In genomic region chr2:163686233-163686632, GRCm38 (mm10) we compare ENCODE assay signal across 8 mouse cellular contexts. TPM values are rescaled to one million over a fixed set of nuclear protein-coding genes. Genes with fewer than 3 reads are reported as not detected.
DNase-seq lines count a peak whose midpoint lies in the region; ATAC-seq and TF ChIP-seq lines count a peak whose summit lies in the region.
"Had no signal": no experiment of that assay in that cellular context is flagged by ENCODE, and none has a peak within 500 bp of the region (broad histone marks: within the 10 kb centered on the region; RNA-seq: fewer than 3 reads in every experiment).

No protein-coding gene starts in this region.

- no peak for TF ChIP-seq CTCF in heart, postnatal 0 days (IDR thresholded peaks at IDR 0.05; ENCODE audit: low read depth)
- TF ChIP-seq CTCF in midbrain, postnatal 0 days (IDR thresholded peaks at IDR 0.05): no peak
- no peak for TF ChIP-seq CTCF in stomach, postnatal 0 days (IDR thresholded peaks at IDR 0.05; ENCODE audit: low read depth)

- H3K4me1 ChIP-seq in heart, postnatal 0 days (ENCODE audit: control insufficient read depth, insufficient read depth): peaks cover 69% of the 10 kb centered on the region
- peaks cover 10% of the 10 kb centered on the region; the same call in 1 of the 2 replicates for H3K4me1 ChIP-seq in midbrain, postnatal 0 days (ENCODE audit: insufficient read depth, low read length)
- H3K4me1 ChIP-seq in midbrain, embryonic 16.5 days (ENCODE audit: control insufficient read depth, insufficient read depth, low read length): peaks cover 15% of the 10 kb centered on the region
- peaks cover 20% of the 10 kb centered on the region for H3K4me1 ChIP-seq in limb, embryonic 15.5 days
- peaks cover 14% of the 10 kb centered on the region for H3K4me1 ChIP-seq in stomach, postnatal 0 days (replicated peaks; ENCODE audit: control insufficient read depth, insufficient read depth)

- peak overlapping the region; percentile 58 for H3K9ac ChIP-seq in heart, postnatal 0 days (replicated peaks; ENCODE audit: low read depth, low read length)
- H3K9ac ChIP-seq in midbrain, postnatal 0 days (replicated peaks; ENCODE audit: low read length, poor library complexity, severe bottlenecking): no peak overlapping the region
- no peak overlapping the region for H3K9ac ChIP-seq in midbrain, embryonic 16.5 days (ENCODE audit: low read depth, low read length)
- no peak overlapping the region for H3K9ac ChIP-seq in limb, embryonic 15.5 days
- H3K9ac ChIP-seq in stomach, postnatal 0 days (ENCODE audit: low read length): 0 out of 2 replicates have a peak overlapping the region, but pooled peaks have one; percentile 18

- no peak for TF ChIP-seq EP300 in heart, postnatal 0 days (IDR thresholded peaks at IDR 0.05; ENCODE audit: low read depth)
- TF ChIP-seq EP300 in stomach, postnatal 0 days (optimal IDR thresholded peaks at IDR 0.05): no peak

- no peaks in the 10 kb centered on the region for H3K36me3 ChIP-seq in heart, postnatal 0 days (replicated peaks; ENCODE audit: control insufficient read depth, insufficient read depth, low read length)
- H3K36me3 ChIP-seq in midbrain, postnatal 0 days (ENCODE audit: insufficient read depth, low read length): no peaks in the 10 kb centered on the region
- H3K36me3 ChIP-seq in midbrain, embryonic 16.5 days (ENCODE audit: control insufficient read depth, insufficient read depth, low read length): no peaks in the 10 kb centered on the region
- H3K36me3 ChIP-seq in limb, embryonic 15.5 days: no peaks in the 10 kb centered on the region
- no peaks in the 10 kb centered on the region; the same call in 1 of the 2 replicates for H3K36me3 ChIP-seq in stomach, postnatal 0 days (ENCODE audit: control insufficient read depth, insufficient read depth, low read length)

- H3K27me3 ChIP-seq in heart, postnatal 0 days (ENCODE audit: control insufficient read depth, insufficient read depth, low read length): no peaks in the 10 kb centered on the region
- no peaks in the 10 kb centered on the region for H3K27me3 ChIP-seq in midbrain, postnatal 0 days (ENCODE audit: insufficient read depth, low read length)
- H3K27me3 ChIP-seq in midbrain, embryonic 16.5 days (ENCODE audit: control insufficient read depth, insufficient read depth, low read depth, low read length): no peaks in the 10 kb centered on the region
- no peaks in the 10 kb centered on the region for H3K27me3 ChIP-seq in limb, embryonic 15.5 days
- H3K27me3 ChIP-seq in stomach, postnatal 0 days (ENCODE audit: control insufficient read depth, insufficient read depth, low read length): no peaks in the 10 kb centered on the region

- no peaks in the 10 kb centered on the region for H3K9me3 ChIP-seq in heart, postnatal 0 days (replicated peaks; ENCODE audit: control insufficient read depth, low read length)
- H3K9me3 ChIP-seq in midbrain, postnatal 0 days (ENCODE audit: low read length): no peaks in the 10 kb centered on the region
- H3K9me3 ChIP-seq in midbrain, embryonic 16.5 days (replicated peaks; ENCODE audit: control insufficient read depth, low read length, poor library complexity, severe bottlenecking): no peaks in the 10 kb centered on the region
- no peaks in the 10 kb centered on the region for H3K9me3 ChIP-seq in limb, embryonic 15.5 days
- H3K9me3 ChIP-seq in stomach, postnatal 0 days (ENCODE audit: control insufficient read depth, low read length): no peaks in the 10 kb centered on the region

- H3K27ac ChIP-seq in heart, postnatal 0 days (ENCODE audit: low read depth): peak overlapping the region; percentile 98
- peak overlapping the region; percentile 4; the same call in 1 of the 2 replicates for H3K27ac ChIP-seq in midbrain, postnatal 0 days (ENCODE audit: low read depth, low read length)
- no peak overlapping the region for H3K27ac ChIP-seq in midbrain, embryonic 16.5 days (ENCODE audit: low read length)
- peak overlapping the region; percentile 75 for H3K27ac ChIP-seq in limb, embryonic 15.5 days
- peak overlapping the region; percentile 83 for H3K27ac ChIP-seq in stomach, postnatal 0 days (replicated peaks)

- 13% methylated on average over 5 of the region's 5 CpGs for WGBS in heart, postnatal 0 days
- 78% methylated on average over 5 of the region's 5 CpGs for WGBS in midbrain, postnatal 0 days
- 79% methylated on average over 5 of the region's 5 CpGs for WGBS in midbrain, embryonic 16.5 days
- 74% methylated on average over 5 of the region's 5 CpGs for WGBS in limb, embryonic 15.5 days
- WGBS in stomach, postnatal 0 days: 65% methylated on average over 5 of the region's 5 CpGs

- peak; percentile 51 for DNase-seq in heart, postnatal 0 days (ENCODE audit: low spot score)
- DNase-seq in heart, adult 8-10 months (ENCODE audit: low spot score): no peak
- DNase-seq in midbrain, postnatal 0 days (ENCODE audit: low spot score): no peak
- DNase-seq in stomach, postnatal 0 days (ENCODE audit: low spot score): no peak
- no peak for DNase-seq in kidney, postnatal 25 days
- DNase-seq: right cerebral cortex, postnatal 4 days had no signal

- no peak overlapping the region for H3K4me3 ChIP-seq in heart, postnatal 0 days (ENCODE audit: low read depth, low read length)
- H3K4me3 ChIP-seq in midbrain, postnatal 0 days (ENCODE audit: low read depth, low read length): no peak overlapping the region
- H3K4me3 ChIP-seq in midbrain, embryonic 16.5 days (ENCODE audit: low read depth, low read length): no peak overlapping the region
- no peak overlapping the region for H3K4me3 ChIP-seq in limb, embryonic 15.5 days
- H3K4me3 ChIP-seq in stomach, postnatal 0 days (ENCODE audit: low read depth, low read length): no peak overlapping the region

- ATAC-seq in heart, postnatal 0 days (ENCODE audit: insufficient read depth, low read depth): peak; percentile 21
- ATAC-seq in midbrain, postnatal 0 days (ENCODE audit: low FRiP score): no peak
- no peak for ATAC-seq in midbrain, embryonic 16.5 days
- no peak for ATAC-seq in limb, embryonic 15.5 days (ENCODE audit: insufficient number of reproducible peaks, low FRiP score, low TSS enrichment, low read depth)
- ATAC-seq in stomach, postnatal 0 days (ENCODE audit: low FRiP score, low TSS enrichment): no peak

- peak overlapping the region; percentile 36 for H3K4me2 ChIP-seq in heart, postnatal 0 days (ENCODE audit: low read depth, low read length)
- H3K4me2 ChIP-seq in midbrain, postnatal 0 days (ENCODE audit: low read depth, low read length, poor library complexity, severe bottlenecking): no peak overlapping the region
- H3K4me2 ChIP-seq in midbrain, embryonic 16.5 days (ENCODE audit: low read length): no peak overlapping the region
- no peak overlapping the region for H3K4me2 ChIP-seq in limb, embryonic 15.5 days
- H3K4me2 ChIP-seq in stomach, postnatal 0 days (replicated peaks; ENCODE audit: low read depth): 0 out of 2 replicates have a peak overlapping the region, but pooled peaks have one; percentile 29

RNA-seq across cellular contexts. Expression of gene Pkig, which starts 28.0 kb away (rescaled TPM):
- total RNA-seq in heart, postnatal 0 days (2014; rRNA removed; ENCODE audit: low replicate concordance): 363 and 431 TPM in 2 replicates
- polyA plus RNA-seq in heart, postnatal 0 days (2015; fragmentation: Nextera tagmentation; extraction: Ambion mirVana): 495 and 511 TPM in 2 replicates
- 100 to 1,000 TPM; 214 to 247 (median 224) TPM for total RNA-seq in heart, adult 8-10 months (2022)
- total RNA-seq in midbrain, postnatal 0 days (2014; rRNA removed): 90.5 and 102 TPM in 2 replicates
- polyA plus RNA-seq in midbrain, postnatal 0 days (2015; fragmentation: Nextera tagmentation; extraction: Ambion mirVana): 153 and 161 TPM in 2 replicates
- 134 TPM in 2 replicates for polyA plus RNA-seq in midbrain, embryonic 16.5 days (2015; fragmentation: Nextera tagmentation; extraction: Ambion mirVana)
- polyA plus RNA-seq in limb, embryonic 15.5 days (2015; fragmentation: Nextera tagmentation; extraction: Ambion mirVana): 119 and 151 TPM in 2 replicates
- 60.9 and 66.3 TPM in 2 replicates for polyA plus RNA-seq in stomach, postnatal 0 days (2015; fragmentation: Nextera tagmentation; extraction: Ambion mirVana)

RNA-seq across cellular contexts. Expression of gene Serinc3, which starts 41.3 kb away (rescaled TPM):
- total RNA-seq in heart, postnatal 0 days (2014; rRNA removed; ENCODE audit: low replicate concordance): 181 and 193 TPM in 2 replicates
- polyA plus RNA-seq in heart, postnatal 0 days (2015; fragmentation: Nextera tagmentation; extraction: Ambion mirVana): 61.3 and 62.4 TPM in 2 replicates
- 100 to 1,000 TPM; 272 to 302 (median 297) TPM for total RNA-seq in heart, adult 8-10 months (2022)
- 96.1 and 101 TPM in 2 replicates for total RNA-seq in midbrain, postnatal 0 days (2014; rRNA removed)
- 35.9 and 36.9 TPM in 2 replicates for polyA plus RNA-seq in midbrain, postnatal 0 days (2015; fragmentation: Nextera tagmentation; extraction: Ambion mirVana)
- 35.6 and 36.4 TPM in 2 replicates for polyA plus RNA-seq in midbrain, embryonic 16.5 days (2015; fragmentation: Nextera tagmentation; extraction: Ambion mirVana)
- polyA plus RNA-seq in limb, embryonic 15.5 days (2015; fragmentation: Nextera tagmentation; extraction: Ambion mirVana): 40.3 and 41.3 TPM in 2 replicates
- 35.8 and 36.4 TPM in 2 replicates for polyA plus RNA-seq in stomach, postnatal 0 days (2015; fragmentation: Nextera tagmentation; extraction: Ambion mirVana)

Comparison
In these comparisons a context has a peak if more than half of its experiments do, and no peak if none do; other contexts are left out.
1. H3K4me2 ChIP-seq: peak in heart, postnatal 0 days (single experiment) and stomach, postnatal 0 days (single experiment); none in midbrain, postnatal 0 days (single experiment), midbrain, embryonic 16.5 days (single experiment) and limb, embryonic 15.5 days (single experiment).
2. H3K9ac ChIP-seq: peak in heart, postnatal 0 days (single experiment) and stomach, postnatal 0 days (single experiment); none in midbrain, postnatal 0 days (single experiment), midbrain, embryonic 16.5 days (single experiment) and limb, embryonic 15.5 days (single experiment).